Comparison of ENCODE assay signal across 7 mouse cellular contexts in genomic region chr7:67910528-67910927, GRCm38 (mm10). TPM values are rescaled to one million over a fixed set of nuclear protein-coding genes. Genes with fewer than 3 reads are reported as not detected.
DNase-seq lines count a peak whose midpoint lies in the region; ATAC-seq lines count a peak whose summit lies in the region.

No protein-coding gene starts in this region.

- 23% methylated on average over 10 of the region's 10 CpGs for WGBS in heart, embryonic 10.5 days
- WGBS in limb, embryonic 12.5 days: 28% methylated on average over 10 of the region's 10 CpGs

- H3K9ac ChIP-seq in limb, embryonic 12.5 days (replicated peaks): no peak overlapping the region

- H3K4me2 ChIP-seq in limb, embryonic 12.5 days: peak overlapping the region; percentile 53

- peak overlapping the region; percentile 18; the same call in 1 of the 2 replicates for H3K4me3 ChIP-seq in heart, embryonic 10.5 days
- no peak overlapping the region for H3K4me3 ChIP-seq in limb, embryonic 12.5 days (replicated peaks)

- no peaks in the 10 kb centered on the region for H3K27me3 ChIP-seq in heart, embryonic 10.5 days (ENCODE audit: insufficient read depth, poor library complexity, severe bottlenecking)
- H3K27me3 ChIP-seq in limb, embryonic 12.5 days: no peaks in the 10 kb centered on the region

- ATAC-seq in limb, embryonic 12.5 days (ENCODE audit: insufficient number of reproducible peaks, insufficient read depth, low FRiP score, low TSS enrichment, low read depth): peak; percentile 70

- no peaks in the 10 kb centered on the region for H3K36me3 ChIP-seq in heart, embryonic 10.5 days
- H3K36me3 ChIP-seq in limb, embryonic 12.5 days: no peaks in the 10 kb centered on the region

- H3K27ac ChIP-seq in heart, embryonic 10.5 days: peak overlapping the region; percentile 88; the same call in 1 of the 2 replicates
- peak overlapping the region; percentile 96 for H3K27ac ChIP-seq in limb, embryonic 12.5 days

- H3K4me1 ChIP-seq in heart, embryonic 10.5 days: peaks cover 28% of the 10 kb centered on the region
- H3K4me1 ChIP-seq in limb, embryonic 12.5 days (replicated peaks): peaks cover 31% of the 10 kb centered on the region

- no peaks in the 10 kb centered on the region for H3K9me3 ChIP-seq in heart, embryonic 10.5 days
- H3K9me3 ChIP-seq in limb, embryonic 12.5 days: no peaks in the 10 kb centered on the region

- DNase-seq in right cerebral cortex, adult 18-20 months: peak; percentile 5
- DNase-seq in right cerebral cortex, postnatal 25 days: no peak
- DNase-seq in heart, embryonic 10.5 days (ENCODE audit: low spot score): peak; percentile 84
- peak; percentile 9 for DNase-seq in yolk sac, embryonic 10.5 days (ENCODE audit: low spot score)
- DNase-seq in adrenal gland, postnatal 4 days (ENCODE audit: low spot score in 2 of 2): no peak
- no peak for DNase-seq in natural killer cell, adult 2 months (ENCODE audit: low spot score in 2 of 2)

RNA-seq across cellular contexts. Expression of gene Igf1r, which starts 42.1 kb away (rescaled TPM):
- polyA plus RNA-seq in heart, embryonic 10.5 days (2016; fragmentation: Nextera tagmentation; extraction: Ambion mirVana): 17.2 and 24.9 TPM in 2 replicates
- polyA plus RNA-seq in limb, embryonic 12.5 days (2016; fragmentation: Nextera tagmentation; extraction: Ambion mirVana): 45.2 and 47.2 TPM in 2 replicates
- total RNA-seq in adrenal gland, postnatal 4 days (2021): 10 to 100 TPM; 71.9 to 75.8 TPM

Comparison
In these comparisons a context has a peak if more than half of its experiments do, and no peak if none do; other contexts are left out.
1. DNase-seq: peak in right cerebral cortex, adult 18-20 months (single experiment), heart, embryonic 10.5 days (single experiment) and yolk sac, embryonic 10.5 days (single experiment); none in right cerebral cortex, postnatal 25 days (single experiment), adrenal gland, postnatal 4 days (0 of 2) and natural killer cell, adult 2 months (0 of 2).